Comparison of ENCODE assay signal across 23 mouse cellular contexts in the genomic region with DNA sequence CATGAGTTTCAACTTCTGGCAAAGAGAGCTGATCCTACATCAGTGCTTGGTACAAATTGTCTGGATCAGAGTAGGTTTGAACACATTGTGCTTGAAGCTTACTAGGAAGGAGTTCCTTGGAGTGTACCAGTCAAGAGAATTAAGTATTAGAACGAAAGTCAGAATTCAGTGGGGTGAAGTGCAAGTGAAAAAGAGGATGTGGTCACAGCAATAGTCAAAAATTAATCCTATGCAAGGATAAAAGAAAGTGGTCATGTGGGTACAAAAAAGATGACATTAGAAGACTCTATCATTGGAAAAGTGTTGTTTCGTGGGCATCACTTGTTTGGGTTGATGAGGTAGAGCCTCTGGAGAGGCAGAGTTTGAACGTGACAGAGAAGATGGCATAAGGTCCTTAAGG.
"Had no signal": no experiment of that assay in that cellular context is flagged by ENCODE, and none has a peak within 500 bp of the region (broad histone marks: within the 10 kb centered on the region; RNA-seq: fewer than 3 reads in every experiment).

No protein-coding gene starts in this region.

- H3K9ac ChIP-seq: intestine, embryonic 15.5 days; kidney, embryonic 15.5 days; limb, embryonic 12.5 days; limb, embryonic 15.5 days; liver, embryonic 14.5 days; liver, postnatal 0 days; lung, embryonic 14.5 days; midbrain, embryonic 12.5 days; neural tube, embryonic 12.5 days; neural tube, embryonic 15.5 days had no signal

- H3K9me3 ChIP-seq: intestine, embryonic 15.5 days; kidney, embryonic 15.5 days; limb, embryonic 12.5 days; limb, embryonic 15.5 days; midbrain, embryonic 12.5 days; neural tube, embryonic 12.5 days; neural tube, embryonic 15.5 days had no signal

- H3K4me2 ChIP-seq: intestine, embryonic 15.5 days; kidney, embryonic 15.5 days; limb, embryonic 12.5 days; limb, embryonic 15.5 days; liver, embryonic 11.5 days; lung, embryonic 14.5 days; midbrain, embryonic 12.5 days; neural tube, embryonic 12.5 days; neural tube, embryonic 15.5 days had no signal

- H3K4me3 ChIP-seq: intestine, embryonic 15.5 days; kidney, embryonic 15.5 days; limb, embryonic 12.5 days; limb, embryonic 15.5 days; midbrain, embryonic 12.5 days; neural tube, embryonic 12.5 days; neural tube, embryonic 15.5 days had no signal

- H3K4me1 ChIP-seq: intestine, embryonic 15.5 days; kidney, embryonic 15.5 days; limb, embryonic 12.5 days; limb, embryonic 15.5 days; midbrain, embryonic 12.5 days; neural tube, embryonic 12.5 days; neural tube, embryonic 15.5 days had no signal

- H3K27ac ChIP-seq: intestine, embryonic 15.5 days; kidney, embryonic 15.5 days; limb, embryonic 12.5 days; limb, embryonic 15.5 days; liver, embryonic 14.5 days; midbrain, embryonic 12.5 days; neural tube, embryonic 12.5 days; neural tube, embryonic 15.5 days; stomach, postnatal 0 days had no signal

- ATAC-seq: intestine, embryonic 15.5 days; liver, postnatal 0 days; lung, postnatal 0 days had no signal

- H3K36me3 ChIP-seq: intestine, embryonic 15.5 days; kidney, embryonic 15.5 days; limb, embryonic 12.5 days; limb, embryonic 15.5 days; midbrain, embryonic 12.5 days; neural tube, embryonic 12.5 days; neural tube, embryonic 15.5 days had no signal

- H3K27me3 ChIP-seq: intestine, embryonic 15.5 days; kidney, embryonic 15.5 days; limb, embryonic 12.5 days; limb, embryonic 15.5 days; midbrain, embryonic 12.5 days; neural tube, embryonic 12.5 days; neural tube, embryonic 15.5 days had no signal

- DNase-seq: kidney, adult 11 months; kidney, adult 8-10 months; kidney, postnatal 10 days; kidney, postnatal 4 days; left cerebral cortex, postnatal 4 days; liver, postnatal 0 days; lung, embryonic 14.5 days; right cerebral cortex, adult 18-20 months; right cerebral cortex, postnatal 14 days; right cerebral cortex, postnatal 4 days; thymus, adult 2 months; thymus, postnatal 14 days had no signal
